Mouse (Mus musculus): ENCODE measurements around the gene Haus7.

DNA sequence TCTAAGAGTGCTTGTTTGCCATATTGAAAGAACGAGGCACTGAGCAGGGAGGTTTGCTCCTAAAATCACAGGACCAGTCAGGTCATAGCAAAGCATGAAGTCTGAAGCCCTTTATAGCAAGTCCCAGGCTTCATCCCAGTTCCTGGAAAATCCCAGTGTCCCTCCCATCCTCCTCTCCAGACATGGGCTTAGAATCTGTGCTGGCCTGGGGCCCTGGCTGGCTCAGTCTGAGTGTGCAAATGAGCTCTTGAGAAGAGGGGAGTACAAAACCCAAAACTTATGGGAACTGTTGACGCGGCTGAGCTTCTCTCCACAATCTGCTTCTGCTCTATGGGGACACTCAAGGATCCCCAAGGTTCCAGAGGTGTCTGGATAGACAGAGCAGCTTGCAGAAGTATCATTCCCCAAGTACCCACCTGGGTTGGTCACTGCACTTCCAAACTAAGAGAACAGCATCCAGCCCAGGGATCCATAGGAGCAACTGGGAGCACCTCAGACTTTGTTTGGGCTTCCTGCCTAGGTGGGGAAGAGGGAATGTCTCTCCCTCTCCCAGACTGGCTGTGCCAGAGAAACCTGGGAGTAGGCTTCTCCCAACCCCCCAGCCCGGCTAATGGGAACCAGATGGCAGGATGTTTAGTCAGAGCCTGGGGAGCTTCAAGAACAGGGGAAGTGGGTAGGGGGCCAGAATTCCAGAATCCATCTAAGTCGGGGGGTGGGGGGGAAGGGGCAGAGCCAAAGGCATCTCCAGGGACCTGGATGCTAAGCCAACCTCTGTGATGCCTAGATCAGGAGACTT is 8.8 kb upstream of the Haus7 start:
- no peak for TF ChIP-seq MAX (IDR thresholded peaks at IDR 0.05)
- no peak for TF ChIP-seq CTCF (IDR thresholded peaks at IDR 0.05; ENCODE audit: control insufficient read depth, insufficient read depth, insufficient read length)
- TF ChIP-seq USF1 (IDR thresholded peaks at IDR 0.05; ENCODE audit: low read depth), result no peak

All from C2C12 (cell line).